Mouse (Mus musculus) G1E (cell line): ENCODE data around the gene Ccdc14. TPM values are rescaled to one million over a fixed set of nuclear protein-coding genes. Genes with fewer than 3 reads are reported as not detected.

Source experiments
- ATAC-seq: 2 replicates; pipeline ENCODE4 v1.8.0; 2016; ENCODE audit warnings: mild to moderate bottlenecking; ENCODE audit not compliant: insufficient number of reproducible peaks, poor library complexity, low FRiP score, severe bottlenecking; ENCODE audit errors: extremely low read depth
- DNase-seq: peaks from one replicate; pipeline ENCODE4 v3.0.0; 2012; ENCODE audit warnings: low spot score
- H3K27me3 ChIP-seq: 2 replicates; pipeline ENCODE4 v1.6.1; 2012; ENCODE audit warnings: mild to moderate bottlenecking, low read length, inconsistent platforms; ENCODE audit not compliant: insufficient read depth
- H3K36me3 ChIP-seq: replicated peaks from 2 replicates; pipeline ENCODE3; 2012; ENCODE audit warnings: mild to moderate bottlenecking, inconsistent platforms
- H3K4me1 ChIP-seq: 2 replicates; pipeline ENCODE4 v1.6.1; 2012; ENCODE audit warnings: low read depth, low read length, inconsistent platforms, mixed read lengths; ENCODE audit not compliant: insufficient read depth
- H3K4me3 ChIP-seq: 2 replicates; pipeline ENCODE4 v1.5.1; 2012; ENCODE audit warnings: low read depth, mild to moderate bottlenecking, inconsistent platforms, low read length, moderate library complexity, mixed read lengths
- H3K9me3 ChIP-seq: replicated peaks from 2 replicates; pipeline ENCODE4 v1.6.1; 2012; ENCODE audit warnings: inconsistent platforms
- CTCF ChIP-seq: IDR thresholded peaks from 2 replicates; pipeline ENCODE4 v1.5.1; 2012; ENCODE audit warnings: low read depth, low read length, inconsistent platforms, mixed read lengths
- GATA1 ChIP-seq: IDR thresholded peaks from 2 replicates; pipeline ENCODE4 v1.6.1; 2012; ENCODE audit warnings: borderline replicate concordance, low read length, inconsistent platforms, mixed read lengths
- GATA2 ChIP-seq: IDR thresholded peaks from 2 replicates; pipeline ENCODE4 v1.6.1; 2012; ENCODE audit warnings: low read depth, low read length, inconsistent platforms, borderline replicate concordance
- POLR2AphosphoS5 ChIP-seq: IDR thresholded peaks from 2 replicates; pipeline ENCODE4 v1.6.1; 2012; ENCODE audit warnings: low read depth, low read length, inconsistent platforms; ENCODE audit not compliant: insufficient replicate concordance
- TAL1 ChIP-seq: conservative IDR thresholded peaks from 2 replicates; pipeline ENCODE4 v1.6.1; 2012; ENCODE audit warnings: low read depth, low read length, inconsistent platforms, mixed read lengths
- polyA plus RNA-seq: library from polyadenylated mRNA; stranded (reverse); fragments of >175 nt; gene quantifications from 2 replicates; pipeline ENCODE4 v1.2.3, GENCODE M21; 2012
- total RNA-seq, 2 experiments: library from RNA; stranded (forward) in 1 of 2; stranded (reverse) in 1 of 2; fragments of 200-1000 nt in 1 of 2; fragments of >200 nt in 1 of 2; fragmentation: Nextera tagmentation in 1 of 2; gene quantifications; 2 replicates each; pipeline ENCODE4 v1.2.3; 2014 to 2017

The Ccdc14 gene
- total and polyA plus RNA-seq, 3 experiments, result 1.3 to 27.4 (median 25.6) TPM

DNA sequence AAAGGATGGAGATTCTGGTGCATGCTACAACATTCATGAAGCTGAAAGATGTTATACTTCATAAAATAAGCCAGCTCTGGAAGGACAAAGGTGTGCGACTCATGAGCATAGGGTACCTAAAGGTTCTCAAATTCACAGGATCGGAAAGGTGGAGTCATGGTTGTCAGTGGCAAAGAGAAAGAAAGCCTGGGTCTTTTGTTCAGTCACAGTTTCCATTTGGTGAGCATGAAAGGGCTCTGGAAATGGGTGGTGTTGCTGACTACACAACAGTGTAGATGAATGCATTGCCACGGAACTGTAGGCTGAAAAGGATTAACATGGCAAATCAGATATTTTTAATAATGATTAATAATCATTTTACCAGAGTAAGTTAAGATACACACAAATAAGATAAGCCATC is 25.9 kb upstream of the Ccdc14 start:
- Histone ChIP-seq H3K27me3 (peaks cover 21% of the 10 kb centered on the region), H3K36me3 (no peaks in the 10 kb centered on the region), H3K4me3 (no peak overlapping the region), H3K9me3 (no peaks in the 10 kb centered on the region), H3K4me1 (peaks cover 38% of the 10 kb centered on the region)
- ATAC-seq (no peak), DNase-seq (no peak)
- TF ChIP-seq GATA1 (no peak), POLR2AphosphoS5 (no peak), TAL1 (no peak)

DNA sequence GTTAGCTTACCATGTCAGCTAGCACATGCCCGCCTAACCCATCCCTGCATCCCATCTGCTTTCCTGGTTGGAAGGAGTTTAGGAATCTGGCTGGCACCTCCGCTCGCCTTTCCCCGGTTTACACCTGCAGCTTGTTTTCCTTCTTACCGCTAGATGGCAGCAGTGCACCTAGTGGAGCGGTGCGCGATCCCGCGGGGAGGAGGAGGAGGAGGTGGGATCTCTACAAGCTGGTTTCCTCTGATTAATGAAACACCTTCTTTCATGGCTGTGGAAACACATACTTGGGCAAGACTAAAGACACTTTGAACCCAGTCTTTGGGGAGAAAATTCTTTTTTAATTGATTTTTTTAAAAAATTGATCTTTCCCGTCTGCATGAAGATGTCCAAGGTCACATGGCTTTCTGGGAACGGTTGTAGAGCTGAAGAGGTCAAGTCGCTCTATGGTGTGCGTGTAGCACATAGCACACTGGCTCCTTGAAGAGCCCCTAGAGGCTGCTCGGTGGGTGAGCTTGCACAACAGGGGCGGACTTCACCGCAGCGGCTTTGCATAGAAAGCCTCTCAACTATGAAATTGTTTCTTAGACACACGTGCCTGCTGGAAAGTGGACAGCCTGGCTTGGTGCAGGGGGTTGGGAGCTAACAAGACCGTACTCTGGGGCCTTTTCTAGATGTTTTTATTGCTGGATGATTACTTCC is 23.2 kb upstream of the Ccdc14 start:
- Histone ChIP-seq H3K9me3 (no peaks in the 10 kb centered on the region), H3K4me3 (peak overlapping the region; percentile 4; the same call in 1 of the 2 replicates), H3K4me1 (peaks cover 38% of the 10 kb centered on the region), H3K36me3 (no peaks in the 10 kb centered on the region), H3K27me3 (peaks cover 35% of the 10 kb centered on the region)
- peak; percentile 62 for DNase-seq
- peak; percentile 45; the same call in 1 of the 2 replicates for ATAC-seq
- TF ChIP-seq GATA1, result no peak
- TF ChIP-seq POLR2AphosphoS5, result no peak
- TF ChIP-seq GATA2, result no peak
- no peak for TF ChIP-seq TAL1
- peak; percentile 67 for TF ChIP-seq CTCF

DNA sequence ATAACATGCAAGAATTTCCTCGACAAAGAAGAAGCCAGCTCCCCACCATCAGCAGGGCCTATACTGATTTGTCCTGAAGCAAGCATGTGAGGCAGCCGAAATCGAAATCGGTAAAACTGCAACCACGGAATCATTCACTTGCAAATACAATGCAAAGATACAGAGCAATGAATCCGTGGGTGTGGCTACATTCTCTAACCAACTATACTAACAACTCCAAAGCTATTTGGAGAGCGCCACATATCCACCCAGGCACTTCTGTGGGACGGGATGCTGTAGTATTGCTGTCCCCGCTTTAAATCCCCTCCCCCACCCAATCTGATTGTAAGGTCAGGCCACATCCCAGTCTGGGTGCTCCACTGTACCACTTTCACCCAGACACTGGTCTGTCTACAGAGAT is 22.1 kb upstream of the Ccdc14 start:
- TF ChIP-seq TAL1 (no peak), POLR2AphosphoS5 (no peak), GATA1 (no peak), CTCF (no peak), GATA2 (no peak)
- Histone ChIP-seq H3K4me1 (peaks cover 40% of the 10 kb centered on the region), H3K9me3 (no peaks in the 10 kb centered on the region), H3K36me3 (no peaks in the 10 kb centered on the region), H3K27me3 (peaks cover 38% of the 10 kb centered on the region), H3K4me3 (no peak overlapping the region)
- DNase-seq (no peak), ATAC-seq (no peak)

DNA sequence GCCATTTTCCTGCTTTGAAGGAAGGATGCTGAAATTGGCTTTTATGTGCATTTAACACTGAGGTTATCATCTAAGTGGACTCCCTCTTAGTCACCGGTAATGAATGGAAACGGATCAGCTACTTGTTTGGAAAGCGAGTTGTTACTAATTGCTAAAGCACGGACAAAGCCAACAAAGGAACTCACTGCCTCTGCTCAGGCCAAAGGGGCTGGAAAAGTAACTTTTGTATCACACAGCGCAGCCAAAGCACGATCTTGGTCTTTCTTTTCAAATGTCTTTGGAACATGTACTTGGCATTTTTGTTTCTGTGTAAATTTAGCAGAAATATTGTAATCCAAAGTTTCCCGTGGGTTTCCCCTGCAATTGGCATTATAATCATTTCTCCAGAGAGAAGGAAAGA is 18.4 kb upstream of the Ccdc14 start:
- no peak for ATAC-seq
- DNase-seq, result no peak

DNA sequence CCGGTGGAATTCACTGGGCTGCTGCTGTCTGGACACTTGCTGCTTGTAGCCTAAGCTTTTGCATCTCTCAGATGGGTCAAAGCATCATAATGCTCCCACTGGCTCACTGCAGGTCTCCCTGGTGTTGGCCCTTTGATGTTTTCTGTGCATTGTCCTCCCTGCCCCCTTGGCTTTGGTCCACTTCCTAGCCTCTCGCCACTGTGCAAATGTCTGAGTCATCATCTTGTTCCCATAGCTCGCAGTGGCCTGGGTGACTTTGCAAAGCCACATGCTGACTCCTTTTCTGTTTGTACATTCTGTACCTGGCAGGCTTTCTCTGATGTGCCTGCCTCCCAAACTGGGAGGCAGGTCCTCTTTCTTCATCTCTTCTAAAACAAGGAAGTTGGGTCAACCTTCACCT is 17.6 kb upstream of the Ccdc14 start:
- Histone ChIP-seq H3K36me3 (no peaks in the 10 kb centered on the region), H3K4me1 (peaks cover 16% of the 10 kb centered on the region), H3K4me3 (no peak overlapping the region), H3K9me3 (no peaks in the 10 kb centered on the region), H3K27me3 (peaks cover 28% of the 10 kb centered on the region)
- no peak for TF ChIP-seq POLR2AphosphoS5
- TF ChIP-seq GATA1, result no peak
- no peak for TF ChIP-seq CTCF
- TF ChIP-seq GATA2, result no peak
- TF ChIP-seq TAL1, result no peak
- ATAC-seq, result no peak
- DNase-seq, result no peak

More for the DNA sequence above, 18.4 kb upstream of the Ccdc14 start:
- H3K4me3 ChIP-seq, result no peak overlapping the region
- peaks cover 24% of the 10 kb centered on the region for H3K4me1 ChIP-seq
- H3K9me3 ChIP-seq, result no peaks in the 10 kb centered on the region
- TF ChIP-seq TAL1, result no peak
- no peak for TF ChIP-seq CTCF
- TF ChIP-seq GATA2, result no peak
- no peak for TF ChIP-seq GATA1
- no peak for TF ChIP-seq POLR2AphosphoS5
- H3K27me3 ChIP-seq, result peaks cover 33% of the 10 kb centered on the region
- no peaks in the 10 kb centered on the region for H3K36me3 ChIP-seq

DNA sequence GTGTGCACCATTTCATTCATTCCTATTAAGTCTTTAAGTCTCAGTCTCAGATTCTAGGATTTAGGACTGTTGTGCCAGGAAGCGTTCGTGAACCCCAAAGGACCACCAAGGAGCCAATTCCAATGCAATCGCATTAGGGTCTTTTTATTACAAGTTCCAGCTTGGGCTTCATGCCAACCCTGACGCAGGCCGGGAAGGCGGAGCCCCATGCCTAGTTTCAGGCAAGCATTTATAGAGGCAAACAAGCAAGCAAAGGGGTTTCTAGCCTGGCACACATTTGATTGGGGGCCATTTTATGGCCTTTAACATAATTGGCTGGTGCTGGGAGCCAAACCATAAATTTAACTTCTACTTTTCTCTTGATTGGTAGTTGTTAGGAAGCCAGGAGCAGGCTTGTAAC is 16.1 kb upstream of the Ccdc14 start:
- DNase-seq (no peak), ATAC-seq (no peak)
- no peaks in the 10 kb centered on the region for H3K9me3 ChIP-seq
- no peaks in the 10 kb centered on the region for H3K36me3 ChIP-seq
- TF ChIP-seq TAL1, result no peak
- TF ChIP-seq GATA2, result no peak
- TF ChIP-seq CTCF, result no peak
- TF ChIP-seq GATA1, result no peak
- TF ChIP-seq POLR2AphosphoS5, result no peak
- peaks cover 5% of the 10 kb centered on the region for H3K4me1 ChIP-seq
- H3K27me3 ChIP-seq, result peaks cover 19% of the 10 kb centered on the region
- no peak overlapping the region for H3K4me3 ChIP-seq
